Mouse (Mus musculus) frontal cortex, postnatal 25 days (tissue): ENCODE measurements around the gene Mme.
A peak's percentile ranks its signal among the peaks of the same experiment; 100 is the strongest.

ENCODE experiments used
- DNase-seq, 2 experiments: peaks; one replicate each; pipeline ENCODE4 v3.0.0; 2022; ENCODE audit warnings: low spot score in 2 of 2

The Mme gene

DNA sequence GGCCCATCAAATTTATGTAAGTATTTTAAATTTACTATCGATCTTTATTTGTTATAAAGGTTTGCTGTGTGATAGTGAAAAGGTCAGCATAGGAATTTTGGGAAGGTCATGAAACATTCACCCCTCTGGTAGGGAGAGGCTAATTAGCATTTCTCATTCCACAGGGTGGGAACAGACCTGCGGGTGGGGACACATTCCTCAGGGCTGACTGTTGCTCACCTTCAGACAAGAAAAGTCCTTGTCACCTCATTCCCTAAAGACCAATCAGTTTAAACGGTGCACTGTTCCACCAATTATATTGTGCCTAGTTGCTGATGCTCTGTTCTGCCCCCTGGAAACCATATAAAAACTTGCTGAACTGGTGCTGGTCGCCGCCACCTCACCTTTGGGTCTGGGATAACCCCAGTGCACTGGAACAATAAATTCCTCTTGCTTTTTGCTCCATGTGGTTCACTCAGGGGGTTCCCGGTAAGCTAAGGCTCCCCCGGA lies at the start of gene Mme:
Mme (plus strand) TSS at position 439 of the 489 bp plus-strand sequence.
- no peak for DNase-seq

DNA sequence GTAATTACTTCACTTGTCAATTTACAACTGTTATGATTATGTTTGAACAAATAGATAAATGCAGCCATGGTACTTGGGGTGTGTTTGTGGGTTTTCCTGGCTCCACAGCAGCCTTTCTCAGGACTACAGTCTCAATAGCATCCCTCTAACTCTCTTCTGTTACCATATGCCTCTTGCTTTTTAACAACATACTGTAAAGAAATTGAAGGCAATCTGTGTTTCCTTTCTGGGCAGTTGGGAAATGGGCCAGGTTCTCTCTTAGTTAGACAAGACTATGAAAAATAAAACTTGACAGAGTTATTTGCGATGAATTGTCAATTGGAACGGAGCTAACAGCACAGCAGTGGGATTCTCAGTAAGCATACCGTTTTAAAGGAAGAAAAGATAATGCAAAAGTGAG lies 44.8 kb upstream of the Mme start:
- DNase-seq, result no peak

- no peak for DNase-seq
Observed at GRCm38 (mm10) chr3:63198026-63198425, 43.3 kb upstream of the Mme start.

DNA sequence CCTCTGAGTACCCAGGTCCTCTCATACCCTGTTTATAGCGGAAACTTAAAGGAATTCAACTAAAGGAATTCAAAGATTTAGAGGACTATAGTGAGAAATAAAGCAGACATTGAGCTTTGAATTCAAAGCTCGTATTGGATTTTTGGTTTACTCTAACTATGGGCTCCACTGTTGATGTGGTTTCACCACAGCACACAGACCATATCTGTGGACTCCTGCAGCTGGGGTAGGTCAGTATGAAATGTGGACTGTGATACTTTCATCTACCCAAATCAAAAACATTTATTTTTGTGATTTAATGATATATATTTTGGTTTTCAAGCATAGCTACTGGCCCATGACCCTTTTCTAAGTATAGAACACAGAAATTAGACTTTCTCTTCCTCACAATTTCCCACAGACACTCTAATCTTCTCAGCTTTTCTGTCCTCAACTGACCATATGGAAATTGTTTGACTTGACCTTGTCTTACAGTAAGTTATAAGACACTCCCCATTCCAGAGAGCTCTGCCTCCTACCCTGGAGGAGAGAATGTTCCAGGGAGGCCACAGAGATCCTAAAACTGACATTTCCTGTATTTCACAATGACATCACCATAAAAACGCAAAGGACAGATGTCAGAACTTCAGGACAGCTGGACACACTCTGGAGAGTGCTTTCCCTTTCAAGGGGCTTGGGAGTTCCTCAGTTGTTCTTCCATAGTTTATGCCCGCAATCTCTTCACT lies 19.3 kb upstream of the Mme start:
- DNase-seq, result no peak

DNA sequence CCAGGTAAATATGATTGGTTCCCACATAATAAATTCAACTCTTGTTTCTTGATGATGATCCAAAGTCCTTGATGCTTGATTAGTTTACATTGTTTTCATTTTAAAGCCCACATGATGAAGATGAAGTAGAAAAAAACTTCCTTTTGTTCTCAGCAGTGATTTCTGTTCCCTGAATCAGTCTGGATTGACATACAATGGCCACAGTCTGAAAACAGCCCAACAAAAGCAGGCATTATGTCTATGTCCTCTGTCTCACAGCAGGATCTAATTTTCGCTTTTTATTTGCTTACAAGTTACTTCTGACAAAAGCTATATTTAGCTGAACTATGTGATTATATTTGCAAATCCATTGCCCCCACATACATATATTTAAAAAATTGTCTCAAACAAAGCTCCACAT lies 17.7 kb upstream of the Mme start:
- DNase-seq, result no peak

- no peak for DNase-seq
Observed at GRCm38 (mm10) chr3:63235957-63236356, 5.4 kb upstream of the Mme start.

GRCm38 (mm10) chr3:63243721-63244120 lies 2.4 kb downstream of the Mme start:
- no peak for DNase-seq

DNA sequence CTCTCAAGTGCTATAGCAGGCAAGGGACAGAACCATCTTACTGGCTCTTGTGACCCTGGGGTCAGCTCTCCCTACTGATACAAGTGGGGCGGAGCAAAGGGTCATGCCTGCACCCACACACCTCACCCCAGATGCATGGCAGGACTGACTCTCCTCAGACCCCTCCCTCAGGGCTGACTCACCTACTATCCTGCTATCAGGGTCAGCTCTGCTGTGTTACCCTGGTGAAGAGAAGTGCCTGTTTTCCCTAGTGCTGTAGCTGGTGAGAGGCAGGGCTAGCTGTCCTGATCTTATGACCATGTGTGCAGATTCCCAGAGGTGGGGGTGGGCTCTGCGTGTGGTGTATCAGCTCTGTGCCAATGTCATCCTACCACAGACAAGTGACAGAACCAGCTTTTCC lies 30.8 kb downstream of the Mme start:
- no peak for DNase-seq

DNA sequence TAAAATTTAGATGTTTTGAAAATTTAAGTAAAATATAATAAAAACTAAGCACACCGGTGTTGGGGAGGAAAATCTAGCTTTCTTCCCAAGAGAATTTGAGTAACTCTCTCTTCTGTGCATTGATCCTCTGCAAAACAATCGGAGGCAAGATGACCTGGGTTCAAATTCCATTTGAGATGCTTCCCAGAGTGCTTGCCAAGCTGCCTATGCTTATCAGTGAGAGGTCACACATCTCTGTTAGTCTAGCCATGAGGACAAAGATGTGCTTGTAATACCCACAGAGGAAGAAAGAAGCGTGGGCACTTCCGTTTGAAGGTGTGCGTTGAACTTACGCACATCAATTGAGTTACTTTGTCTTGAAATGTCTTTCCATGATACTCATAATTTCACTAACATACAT lies 53.0 kb downstream of the Mme start:
- no peak for DNase-seq

GRCm38 (mm10) chr3:63294791-63295190 lies 53.5 kb downstream of the Mme start:
- no peak for DNase-seq

DNA sequence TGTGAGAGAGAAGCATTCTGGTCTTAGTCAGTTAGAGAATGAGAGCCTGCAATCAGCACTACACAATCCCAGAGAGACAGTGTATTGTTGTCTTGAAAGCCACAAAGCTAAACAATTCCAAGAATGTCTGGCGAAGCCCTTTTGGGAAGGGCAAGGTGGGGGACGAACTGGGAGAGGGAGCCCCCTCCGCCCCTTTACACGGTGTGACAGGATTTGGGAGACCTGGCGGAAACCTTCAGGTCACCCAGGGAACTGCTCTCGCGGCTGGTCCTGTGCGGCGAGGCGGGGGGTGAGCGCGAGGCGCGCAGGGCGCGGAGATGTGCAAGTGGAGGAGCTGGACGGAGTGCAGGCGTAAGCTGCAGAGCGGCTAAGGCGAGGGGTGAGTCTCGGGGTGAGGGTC lies 53.9 kb downstream of the Mme start:
- DNase-seq, result peak; percentile 4 to 6

DNA sequence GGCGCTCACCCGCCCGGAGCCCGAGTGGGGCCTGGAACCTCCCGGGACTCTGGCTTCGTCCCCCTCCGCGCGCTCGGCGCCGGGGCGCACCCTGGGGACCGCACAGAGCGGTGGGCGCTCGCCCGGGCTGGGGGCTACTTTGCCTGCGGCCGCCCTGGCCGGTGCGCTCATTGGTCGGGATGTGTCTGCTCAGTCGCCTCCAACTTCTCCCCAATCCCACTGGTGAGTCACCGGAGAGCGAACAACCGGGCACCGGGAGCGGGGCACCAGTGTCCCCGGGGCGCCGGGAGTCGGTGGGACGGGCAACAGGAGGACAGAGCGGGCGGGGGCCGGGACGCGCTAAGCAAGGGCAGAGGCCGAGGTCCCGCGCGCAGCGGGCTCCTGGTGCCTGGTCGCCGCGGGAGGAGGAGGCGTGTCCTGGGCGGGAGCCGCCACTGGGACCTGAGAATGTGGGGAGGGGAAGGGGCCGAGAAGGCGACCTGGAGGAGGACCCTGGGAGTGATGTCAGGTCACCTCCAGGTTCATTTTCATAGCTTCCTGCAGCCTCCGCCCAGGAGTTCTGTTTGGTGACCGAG lies 54.4 kb downstream of the Mme start:
- peak; percentile 4 to 6 for DNase-seq

DNA sequence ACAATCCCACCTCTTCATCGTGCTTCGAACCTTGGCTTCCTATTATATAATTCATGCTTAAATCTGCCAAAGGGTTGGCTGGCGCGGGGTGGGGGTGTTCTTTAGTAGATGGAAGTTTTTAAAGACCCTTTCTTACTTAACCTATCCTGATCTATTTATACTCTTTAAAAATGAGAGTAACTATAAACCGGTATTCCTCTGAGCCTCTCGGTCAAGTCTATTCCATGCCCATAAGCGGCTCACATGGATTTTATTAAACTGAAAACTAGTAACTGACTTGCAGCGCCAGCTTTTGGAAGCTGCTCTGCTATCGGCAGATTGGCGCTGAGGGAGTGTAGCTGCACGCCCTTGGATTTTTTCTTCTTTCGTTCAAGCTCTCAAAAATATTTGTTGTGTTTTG lies 55.1 kb downstream of the Mme start:
- peak in 1 of 2 experiments; percentile 11 for DNase-seq

DNA sequence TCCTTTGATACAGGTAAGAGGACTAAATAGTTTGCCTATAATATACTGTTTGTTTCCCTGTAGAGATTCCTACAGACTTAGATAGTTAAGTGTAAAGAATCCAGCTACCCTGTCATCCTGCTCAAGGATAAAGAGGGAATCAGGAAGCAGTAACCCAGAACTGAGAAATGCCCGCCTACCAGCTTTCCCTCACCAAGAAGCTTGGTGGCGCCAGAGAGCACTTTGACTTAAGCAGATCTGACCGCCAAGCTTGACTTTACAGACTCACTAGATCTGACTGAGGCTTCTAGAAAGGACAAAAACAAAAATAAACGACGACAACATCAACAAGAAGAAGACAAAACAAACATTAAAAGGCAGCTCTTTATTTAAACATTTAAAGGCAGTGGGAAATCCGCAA lies 56.5 kb downstream of the Mme start:
- peak; percentile 37 to 58 for DNase-seq

GRCm38 (mm10) chr3:63315211-63315760 lies 73.9 kb downstream of the Mme start:
- no peak for DNase-seq

DNA sequence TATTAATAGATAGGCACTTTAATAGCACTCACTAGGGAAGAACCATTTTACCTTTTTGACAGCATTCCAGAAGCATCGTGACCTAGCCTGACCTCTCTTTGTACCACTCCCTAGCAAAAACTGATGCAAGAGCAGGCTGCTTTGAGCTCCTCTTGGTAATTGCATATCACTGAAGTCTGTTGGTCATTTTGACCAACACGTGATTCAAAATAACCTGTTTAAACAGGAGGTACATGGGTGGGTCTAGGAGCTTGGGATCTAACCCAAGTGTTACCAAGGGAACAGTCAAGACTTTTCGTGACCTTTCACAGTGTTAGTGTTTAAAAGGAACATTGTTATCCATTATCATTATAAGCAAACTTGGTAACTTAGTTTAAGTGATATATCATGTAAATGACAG lies 76.2 kb downstream of the Mme start:
- DNase-seq, result no peak

DNA sequence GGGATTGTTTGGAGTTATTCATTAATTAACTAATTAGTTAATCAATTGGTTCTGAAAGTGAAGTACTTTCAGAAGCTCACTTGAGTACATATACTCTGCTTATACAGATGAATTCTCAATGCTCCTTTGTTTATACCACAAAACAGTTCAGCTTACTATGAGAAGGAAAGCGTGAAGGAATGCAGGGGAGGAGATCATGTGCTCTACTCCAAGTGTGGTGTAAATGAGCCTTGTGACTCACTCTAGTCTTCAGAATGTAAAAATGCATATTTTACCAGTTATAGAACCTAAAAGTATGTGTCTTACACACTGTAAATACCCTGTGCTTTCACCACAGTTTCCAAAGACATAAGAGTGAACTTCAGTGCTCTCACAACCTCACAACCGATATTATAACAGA lies 84.3 kb downstream of the Mme start:
- no peak for DNase-seq

GRCm38 (mm10) chr3:63340110-63340509 lies 98.8 kb downstream of the Mme start:
- DNase-seq, result no peak

DNA sequence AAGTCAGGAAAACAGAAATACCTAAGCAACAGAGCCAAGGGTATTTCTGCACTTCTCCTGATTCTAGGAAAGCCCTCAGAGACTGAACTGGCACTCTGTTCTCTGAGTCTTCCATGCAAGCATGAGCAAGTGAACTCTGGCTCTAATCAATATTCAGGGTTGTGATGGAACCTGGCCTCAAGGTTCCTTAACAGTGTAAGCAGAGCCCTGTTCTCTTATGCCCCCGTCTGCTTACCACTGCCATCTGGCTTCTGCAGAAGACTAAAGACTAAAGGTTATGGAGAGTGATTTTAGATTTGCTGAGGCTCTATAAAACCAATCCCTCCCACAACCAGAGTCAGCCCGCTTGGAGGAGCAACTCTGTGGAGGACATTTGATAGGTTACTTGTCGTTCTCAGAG lies 99.2 kb downstream of the Mme start:
- no peak for DNase-seq

DNA sequence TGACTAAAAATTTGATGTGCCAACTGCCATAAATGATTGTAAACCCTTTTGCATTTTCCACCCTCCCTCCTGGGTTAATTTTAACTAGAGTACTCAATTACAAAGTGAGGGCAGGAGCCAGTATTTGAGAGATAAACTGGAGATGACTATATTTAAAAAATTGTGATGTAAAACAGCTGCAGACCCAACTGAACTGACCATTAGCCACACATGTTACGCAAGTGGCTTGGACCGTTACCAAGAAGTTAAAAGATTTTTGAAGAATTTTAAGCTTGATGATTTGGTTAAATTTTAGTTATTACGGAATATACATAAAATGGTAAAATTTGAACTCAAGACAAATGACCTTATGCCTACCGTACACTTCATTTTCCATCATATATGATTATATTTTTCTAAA lies 100.1 kb downstream of the Mme start:
- no peak for DNase-seq

GRCm38 (mm10) chr3:63344998-63345397 lies 103.7 kb downstream of the Mme start:
- DNase-seq, result no peak

- no peak for DNase-seq
Observed at GRCm38 (mm10) chr3:63348893-63349426, 107.6 kb downstream of the Mme start.

DNA sequence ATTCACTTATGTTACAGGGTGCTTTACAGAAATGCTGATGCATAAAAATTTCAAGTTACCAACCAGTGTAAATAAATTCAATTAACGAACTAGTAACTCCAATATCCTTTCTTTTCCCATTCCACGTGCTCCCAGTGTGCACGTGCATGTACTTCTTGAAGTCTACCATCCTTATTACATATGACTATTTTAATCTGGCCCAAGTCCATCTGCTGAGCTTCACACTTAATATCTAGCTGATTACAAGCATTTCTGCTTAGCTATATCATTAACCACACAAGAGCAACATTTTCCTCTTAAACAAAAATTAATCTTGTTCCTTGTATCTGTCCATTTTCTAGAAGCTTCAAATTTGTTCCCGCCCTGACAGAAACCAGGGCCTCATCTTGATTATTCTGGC lies 108.9 kb downstream of the Mme start:
- no peak for DNase-seq
